Mouse (Mus musculus): ENCODE measurements around the gene Dhx15. TPM values are rescaled to one million over a fixed set of nuclear protein-coding genes. Genes with fewer than 3 reads are reported as not detected.

Dhx15 gene
- total RNA-seq, 2 experiments from 2014 or later, result 96.6 to 110 TPM

DNA sequence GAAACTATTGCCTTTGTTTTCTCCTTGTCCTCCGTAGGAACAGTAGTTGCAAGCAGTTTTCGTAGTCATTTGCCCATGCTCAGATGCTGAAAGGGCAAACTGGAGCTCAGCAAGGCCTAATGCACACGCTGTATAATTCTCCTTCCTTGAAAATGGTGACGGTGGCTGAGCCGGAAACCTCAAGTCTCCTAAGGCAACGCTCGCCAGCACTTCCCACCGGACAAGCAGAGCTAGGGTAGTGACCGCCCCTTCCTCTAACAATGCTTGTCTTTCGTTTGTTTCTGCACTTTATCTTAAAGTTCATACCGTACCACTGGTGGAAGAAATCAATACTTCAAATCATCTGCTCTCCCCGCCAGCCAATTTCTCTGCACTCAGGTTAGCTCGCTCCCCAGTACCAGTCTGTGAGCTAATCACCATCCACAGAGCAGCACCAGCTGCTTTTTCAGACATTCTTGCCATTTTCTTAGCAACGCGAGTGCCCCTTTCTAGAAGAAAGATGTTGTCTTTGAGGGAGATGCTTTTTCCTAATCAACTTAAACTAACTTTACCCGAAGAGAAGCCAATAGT lies 78.0 kb downstream of the Dhx15 start:
- DNase-seq (ENCODE audit: low spot score in 2 of 2), result peak in 1 of 2 experiments; percentile 16

DNA sequence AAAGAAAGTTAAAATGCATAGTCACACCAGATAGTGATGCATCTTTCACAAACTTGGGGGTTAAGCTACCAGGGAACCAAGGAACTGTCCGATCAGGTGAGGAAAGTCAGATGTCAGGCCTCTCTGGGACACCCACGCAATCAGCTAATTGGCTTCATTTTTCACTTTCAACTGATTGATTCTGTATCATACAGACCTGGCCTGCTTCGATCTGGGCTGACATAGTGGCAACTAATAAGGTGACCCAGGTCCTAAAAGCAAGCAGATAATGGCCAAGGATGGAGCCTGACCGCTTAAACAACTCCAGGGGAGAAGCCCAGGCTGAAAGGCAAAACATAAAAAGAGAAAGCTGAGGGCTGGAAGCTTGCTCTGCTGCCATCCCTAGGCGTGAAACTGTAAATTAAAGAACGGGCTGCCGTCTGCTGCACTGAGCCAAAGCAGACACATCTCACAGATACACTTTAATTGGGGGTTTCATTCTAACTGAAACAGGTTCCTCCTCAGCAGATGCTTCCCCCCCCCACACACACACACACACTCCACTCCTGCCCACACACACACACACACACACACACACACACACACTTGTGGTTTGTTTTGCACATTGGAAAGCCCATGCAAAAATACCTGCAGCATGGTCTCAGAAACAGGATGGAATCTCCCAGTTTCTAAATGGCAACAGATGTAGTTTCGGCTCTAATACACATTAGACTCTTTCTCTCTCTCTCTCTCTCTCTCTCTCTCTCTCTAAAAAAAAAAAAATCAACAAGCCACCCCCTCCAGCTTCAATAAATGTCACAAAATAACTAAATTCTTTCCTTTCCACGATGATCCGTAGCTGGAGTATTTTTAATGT lies 79.3 kb downstream of the Dhx15 start:
- peak; percentile 38 to 50 for DNase-seq (ENCODE audit: low spot score in 2 of 2)

Small RNA genes lying within 50 kb of the gene (microRNA-seq; reads per million reads assigned to microRNA genes)
- 0 reads per million in 2 experiments for gene Mir6417

Other genes with a start within 250 kb of the Dhx15 start
- 1 to 10 TPM; 4.8 to 5.1 TPM for gene Sod3, start 173.3 kb upstream of the Dhx15 start, total RNA-seq (2021)